Mouse (Mus musculus) MN1 (cell line): Measurements from ENCODE around the gene Frs2.

Experiments used
- DNase-seq: peaks from one replicate; pipeline ENCODE4 v3.0.0-alpha.2; 2016; ENCODE audit warnings: low spot score

The Frs2 gene

GRCm38 (mm10) chr10:117148361-117149003 lies at the start of gene Frs2:
Frs2 (minus strand) TSS chr10:117148534.
- DNase-seq: peak; percentile 99

DNA sequence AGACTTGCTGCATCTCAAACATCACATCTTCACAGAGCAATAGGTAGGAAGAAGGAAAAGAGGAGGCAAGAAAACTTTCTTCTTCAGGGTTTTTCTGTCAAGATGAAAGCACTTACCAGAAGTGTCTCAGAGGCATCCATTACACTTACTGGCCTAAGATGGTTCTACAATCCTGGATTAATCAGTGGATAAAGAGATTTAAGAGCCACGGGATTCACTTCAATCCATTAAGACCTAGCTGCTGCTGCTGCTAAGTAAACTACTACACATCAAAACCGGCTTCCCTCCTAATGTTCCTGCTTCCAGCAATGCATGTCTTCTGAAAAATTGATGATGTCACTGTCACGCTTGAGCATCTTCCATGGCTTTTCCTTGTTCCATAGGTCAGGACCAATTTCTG lies 48.4 kb upstream of the Frs2 start:
- no peak for DNase-seq

DNA sequence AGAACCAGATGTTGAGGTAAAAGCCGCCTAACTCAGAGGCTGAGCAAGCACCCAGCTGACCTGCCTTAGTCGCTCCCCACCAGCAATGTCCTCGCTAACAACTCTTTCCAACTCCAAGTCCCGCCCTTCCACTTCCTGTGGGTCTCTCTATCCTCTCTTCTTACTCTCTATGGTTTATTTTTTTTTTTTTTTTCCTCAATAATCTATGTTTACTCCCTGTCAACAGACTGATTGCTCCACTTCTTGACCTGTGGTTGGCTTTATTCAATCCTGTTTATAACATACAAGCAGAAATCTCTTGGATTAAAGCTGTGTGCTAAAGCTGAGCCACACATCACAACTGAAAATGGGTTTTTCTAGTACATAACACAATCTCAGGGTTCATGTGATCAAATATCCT lies 47.4 kb upstream of the Frs2 start:
- DNase-seq: no peak

- DNase-seq: no peak
These were observed 46.7 kb upstream of the Frs2 start for GRCm38 (mm10) chr10:117195005-117195404.

GRCm38 (mm10) chr10:117193364-117193763 lies 45.0 kb upstream of the Frs2 start:
- DNase-seq: no peak

GRCm38 (mm10) chr10:117185399-117186089 lies 37.2 kb upstream of the Frs2 start:
- no peak for DNase-seq

DNA sequence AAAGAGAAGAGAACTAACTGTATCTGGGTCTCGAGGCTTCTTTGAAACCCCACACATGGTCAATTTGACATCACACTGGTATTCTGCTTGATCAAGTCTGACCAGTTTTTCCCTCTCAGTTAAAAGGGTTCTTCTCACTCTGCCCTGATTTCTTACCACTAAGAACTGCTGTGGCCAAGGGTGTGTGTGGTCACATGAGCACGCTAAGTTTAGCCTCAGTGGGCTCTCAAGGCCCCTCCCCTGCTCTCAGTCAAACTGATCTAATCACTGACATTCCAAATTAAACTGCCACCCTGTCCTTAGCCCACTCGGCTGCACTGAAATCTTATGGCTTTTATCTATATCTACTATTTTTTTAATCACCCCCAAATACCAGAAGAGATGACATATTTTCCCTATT lies 32.8 kb upstream of the Frs2 start:
- no peak for DNase-seq

DNA sequence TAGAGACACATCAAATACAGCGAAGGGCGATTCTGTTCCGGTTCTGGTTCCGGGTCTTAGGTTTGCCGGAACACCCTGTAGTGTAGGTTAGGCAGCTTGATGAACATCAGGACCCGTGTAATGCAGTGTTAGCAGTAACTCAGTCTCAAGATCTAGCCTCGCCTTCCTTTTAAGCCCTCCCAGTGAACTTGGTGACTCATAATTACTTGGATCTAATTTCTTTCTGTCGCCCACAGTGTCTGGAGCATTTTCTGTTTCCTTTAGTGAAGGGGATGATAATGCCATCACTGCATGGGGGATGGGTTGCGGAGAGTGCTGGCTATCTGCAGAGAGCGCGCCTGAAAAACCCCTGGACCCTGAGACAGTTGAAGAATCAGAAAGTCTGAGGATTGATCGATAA lies 26.3 kb upstream of the Frs2 start:
- DNase-seq: peak; percentile 88

GRCm38 (mm10) chr10:117173566-117174438 lies 25.5 kb upstream of the Frs2 start:
- peak; percentile 79 for DNase-seq

DNA sequence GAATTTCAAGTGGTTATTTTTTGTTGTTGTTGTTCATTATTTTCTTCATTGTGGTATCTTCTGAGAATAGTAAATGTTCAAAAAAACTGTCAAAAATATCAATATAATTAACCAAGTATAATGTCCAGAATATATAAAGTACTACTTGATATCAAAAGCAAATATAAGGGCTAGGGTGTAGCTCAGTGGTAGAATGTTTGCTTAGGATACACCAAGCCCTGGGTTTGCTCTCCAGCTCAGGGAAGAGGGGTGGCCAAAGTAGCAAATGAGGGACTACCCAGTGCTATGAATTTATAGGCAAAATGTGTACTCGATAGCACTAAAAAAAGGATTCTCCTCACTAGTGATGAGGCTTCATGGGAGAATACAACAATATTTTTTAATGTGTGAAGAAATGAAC lies 24.8 kb upstream of the Frs2 start:
- no peak for DNase-seq

GRCm38 (mm10) chr10:117172069-117172468 lies 23.7 kb upstream of the Frs2 start:
- no peak for DNase-seq

GRCm38 (mm10) chr10:117166785-117167425 lies 18.6 kb upstream of the Frs2 start:
- DNase-seq: no peak

- DNase-seq: no peak
These were observed 14.3 kb upstream of the Frs2 start for GRCm38 (mm10) chr10:117162662-117163061.

DNA sequence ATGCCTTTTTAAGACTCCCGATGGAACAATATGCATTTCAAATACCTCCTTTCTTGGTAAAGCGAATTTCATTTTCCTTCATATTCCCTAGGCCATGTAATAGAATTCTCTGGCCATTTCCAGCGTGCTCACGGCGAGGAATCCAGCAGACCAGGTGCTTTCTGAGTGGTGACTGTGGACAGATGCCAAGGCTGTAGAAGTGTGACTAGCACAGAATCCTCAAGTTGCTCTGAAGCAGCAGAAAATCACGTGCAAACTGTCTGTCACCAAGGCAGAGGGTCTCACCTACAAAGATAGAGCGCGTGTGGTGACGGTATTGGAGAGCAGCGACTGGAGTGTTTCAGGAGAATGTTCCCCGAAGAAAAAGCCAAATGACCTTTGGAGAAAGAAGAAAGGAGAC lies 11.8 kb upstream of the Frs2 start:
- no peak for DNase-seq

DNA sequence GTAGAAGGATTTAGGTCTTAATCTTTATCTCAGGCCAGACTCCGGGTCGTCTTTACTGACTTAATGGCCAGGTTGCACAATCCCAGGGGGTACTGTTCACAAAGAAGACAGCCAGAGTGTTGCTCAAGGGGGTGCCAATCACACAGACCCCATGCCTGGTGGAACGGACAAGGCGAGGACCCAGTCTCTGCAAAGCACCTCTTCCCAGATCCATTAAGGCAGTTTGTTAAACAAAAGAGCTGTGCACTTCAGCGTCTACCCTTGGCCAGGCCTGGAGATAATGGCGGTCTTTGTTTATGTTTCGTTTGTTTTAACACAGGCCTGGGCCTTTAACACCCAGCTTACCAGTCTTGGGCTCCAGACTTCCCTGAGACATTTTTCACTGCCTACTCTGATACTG lies 3.9 kb upstream of the Frs2 start:
- no peak for DNase-seq

GRCm38 (mm10) chr10:117151676-117152075 lies 3.3 kb upstream of the Frs2 start:
- no peak for DNase-seq

GRCm38 (mm10) chr10:117151241-117151640 lies 2.9 kb upstream of the Frs2 start:
- peak; percentile 52 for DNase-seq

DNA sequence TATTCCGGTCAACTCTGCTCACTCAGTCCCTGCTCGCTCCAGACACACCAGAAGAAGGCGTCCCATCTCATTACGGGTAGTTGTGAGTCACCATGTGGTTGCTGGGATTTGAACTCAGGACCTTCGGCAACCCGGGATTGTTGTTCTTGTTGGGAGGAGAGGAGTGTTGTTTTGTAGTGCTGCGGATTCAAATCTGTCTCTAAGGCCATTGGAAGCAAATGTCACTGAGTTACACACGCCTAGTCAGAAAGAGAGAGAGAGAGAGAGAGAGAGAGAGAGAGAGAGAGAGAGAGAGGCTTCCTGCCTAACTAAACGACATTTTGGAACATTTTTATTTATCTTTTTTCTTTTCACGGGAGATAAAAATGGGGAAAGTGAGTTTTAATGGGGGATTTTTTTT lies 2.4 kb upstream of the Frs2 start:
- peak; percentile 56 for DNase-seq

GRCm38 (mm10) chr10:117149942-117150617 lies 1.7 kb upstream of the Frs2 start:
- DNase-seq: peak; percentile 73

GRCm38 (mm10) chr10:117149241-117149640 lies 907 bp upstream of the Frs2 start:
- no peak for DNase-seq

DNA sequence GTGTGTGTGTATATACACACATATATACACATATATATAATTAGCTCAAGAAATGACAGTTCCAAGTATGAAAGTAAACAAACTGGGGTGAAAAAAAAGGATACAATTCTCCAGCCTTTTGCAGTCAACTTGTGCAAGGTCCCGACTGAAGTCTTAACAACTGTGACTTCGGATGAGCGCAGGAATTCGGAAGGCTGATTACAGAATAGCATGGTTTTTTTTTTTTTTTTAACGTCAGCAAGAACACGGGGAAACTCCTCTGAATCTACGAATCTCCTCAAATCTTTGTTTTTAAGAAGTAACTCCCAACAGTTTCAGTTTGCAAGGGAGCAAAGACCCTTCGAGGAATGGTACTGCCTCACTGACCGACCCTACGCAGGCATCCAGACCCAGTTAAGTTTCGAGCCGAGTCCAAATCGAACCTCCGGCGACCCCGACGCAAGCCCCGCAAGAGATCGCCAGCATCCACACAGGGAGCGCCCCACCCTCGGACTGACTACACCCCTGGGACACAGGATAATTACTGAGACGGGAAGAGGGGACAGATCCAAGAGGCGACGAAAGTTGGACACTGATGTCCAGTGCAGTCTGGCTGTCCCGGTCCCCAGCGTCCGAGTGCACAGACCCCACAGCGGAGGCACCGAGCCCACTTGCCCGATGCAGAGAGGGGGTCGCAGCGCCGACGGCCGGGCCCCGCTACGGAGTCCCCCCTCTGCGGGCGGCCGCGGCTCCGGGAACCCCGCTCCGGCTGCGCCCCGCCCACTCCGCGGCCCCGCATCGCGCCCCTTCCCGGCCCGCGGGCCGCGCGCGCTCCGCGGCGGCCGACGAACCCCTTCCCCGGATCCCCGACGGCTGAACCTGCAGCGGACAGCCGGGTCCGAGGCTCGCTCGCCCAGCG lies 622 bp downstream of the Frs2 start:
- peak; percentile 61 for DNase-seq
